Mouse (Mus musculus): ENCODE measurements around the gene Nlk.

DNA sequence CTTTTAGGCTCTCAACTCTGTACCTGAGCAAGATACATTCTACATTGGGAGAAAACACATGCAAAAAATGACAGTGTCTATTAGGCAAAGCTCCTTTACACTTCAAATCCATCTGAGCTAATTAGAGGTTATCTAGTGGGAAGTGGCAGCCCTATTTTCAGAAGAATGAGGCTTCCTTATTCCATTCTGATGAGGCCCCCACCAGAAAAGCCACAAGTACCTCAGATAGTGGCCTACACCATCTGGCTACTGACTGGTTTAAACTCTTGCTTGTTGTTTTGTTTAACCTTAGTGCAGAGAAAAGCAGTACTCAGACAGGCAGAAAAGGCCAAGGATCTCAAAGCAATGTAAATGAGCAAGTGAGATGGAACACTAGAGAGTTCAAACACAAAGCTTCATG is 75.2 kb downstream of the Nlk start:
- TF ChIP-seq CTCF (IDR thresholded peaks at IDR 0.05; ENCODE audit: low read depth) (no peak), EP300 (IDR thresholded peaks at IDR 0.05; ENCODE audit: low read depth) (no peak; the same call in 1 of the 2 replicates)

All from liver, embryonic 14.5 days (tissue).